Mouse (Mus musculus): ENCODE measurements around the gene Ttc25.

DNA sequence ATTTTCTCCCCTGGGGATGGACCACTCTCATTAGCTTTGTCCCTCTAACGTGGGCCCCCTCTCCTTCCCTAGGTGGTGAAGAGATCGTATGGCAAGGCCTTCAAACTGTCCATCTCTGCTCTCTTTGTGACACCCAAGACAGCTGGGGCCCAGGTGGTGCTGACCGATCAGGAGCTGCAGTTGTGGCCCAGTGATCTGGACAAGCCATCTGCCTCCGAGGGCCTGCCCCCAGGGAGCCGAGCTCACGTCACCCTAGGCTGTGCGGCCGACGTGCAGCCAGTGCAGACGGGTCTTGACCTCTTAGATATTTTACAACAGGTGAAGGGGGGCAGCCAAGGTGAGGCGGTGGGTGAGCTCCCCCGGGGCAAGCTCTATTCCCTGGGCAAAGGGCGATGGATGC is 34.9 kb downstream of the Ttc25 start:
- TF ChIP-seq CTCF (IDR thresholded peaks at IDR 0.05; ENCODE audit: insufficient read depth, low read depth, low read length) = no peak
- no peak for TF ChIP-seq POLR2A (IDR thresholded peaks at IDR 0.05; ENCODE audit: insufficient read depth, low read depth, low read length)

Data from olfactory bulb, adult 2 months (tissue).